Mouse (Mus musculus): ENCODE results near the gene Pitpnm2.

Gene Pitpnm2

DNA sequence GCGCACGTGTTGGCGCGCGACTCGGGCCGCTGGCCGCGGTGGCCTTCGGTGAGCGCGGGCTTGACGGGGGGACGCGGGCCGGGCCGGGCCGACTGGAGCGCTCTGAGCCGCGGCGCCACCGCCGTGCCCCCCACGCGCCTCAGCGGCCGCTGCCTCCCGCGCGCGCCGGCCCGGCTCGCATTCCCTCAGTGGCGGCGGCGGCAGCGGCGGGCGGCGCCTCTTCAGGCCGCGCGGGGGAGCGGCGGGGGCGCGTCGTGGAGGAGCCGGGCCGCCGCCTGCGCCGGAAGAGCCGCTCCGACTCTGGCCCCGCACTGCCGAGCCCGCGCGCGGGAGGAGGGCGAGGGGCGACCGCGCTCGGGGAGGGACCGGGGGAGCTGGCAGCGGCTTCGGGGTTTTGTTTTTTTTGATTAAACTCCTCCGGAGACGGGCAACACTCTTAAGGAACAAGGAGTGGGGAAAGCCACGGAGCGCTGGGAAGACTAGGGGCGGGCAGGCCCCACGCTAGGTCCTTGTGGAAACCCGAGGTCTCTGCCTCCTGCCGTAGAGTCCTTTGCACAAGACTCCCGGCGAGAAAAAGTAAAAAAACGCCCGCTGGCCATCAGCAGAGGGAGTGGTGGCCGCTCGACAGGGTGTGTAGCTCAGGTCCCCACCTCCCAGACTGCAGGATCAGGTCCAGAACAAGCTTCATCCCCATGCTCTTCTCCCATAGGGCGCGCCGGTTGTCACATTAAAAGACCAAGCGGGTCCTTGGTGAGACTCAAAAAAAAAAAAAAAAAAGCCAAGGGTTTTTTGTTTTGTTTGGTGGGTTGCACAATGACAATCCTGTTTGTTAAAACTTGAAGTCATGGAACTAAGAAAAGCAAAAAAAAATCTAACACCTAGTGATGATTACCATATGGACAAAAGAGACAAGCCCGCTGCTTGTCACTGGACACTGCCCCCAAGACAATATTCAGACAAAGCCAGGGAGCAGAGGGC is at the start of gene Pitpnm2:
Gene Pitpnm2, minus strand, starts transcription at position 147 of the 978 bp plus-strand sequence.
- peak; percentile 55 for DNase-seq (ENCODE audit: low spot score)

DNA sequence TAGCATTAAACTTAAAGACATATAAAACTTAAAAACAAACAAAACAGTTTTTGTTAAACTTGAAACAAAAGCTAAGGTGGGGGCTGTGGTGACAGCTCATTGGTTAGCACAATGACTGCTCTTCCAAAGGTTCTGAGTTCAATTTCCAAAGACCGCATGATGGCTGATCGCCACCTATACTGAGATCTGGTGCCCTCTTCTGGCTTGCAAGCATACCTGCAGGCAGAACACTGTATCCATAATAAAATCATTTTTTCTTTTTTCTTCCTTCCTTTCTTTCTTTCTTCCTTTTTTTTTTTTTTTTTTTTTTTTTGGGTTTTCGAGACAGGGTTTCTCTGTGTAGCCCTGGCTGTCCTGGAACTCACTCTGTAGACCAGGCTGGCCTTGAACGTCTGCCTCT is 49.7 kb upstream of the Pitpnm2 start:
- peak; percentile 8 for DNase-seq (ENCODE audit: low spot score)

DNA sequence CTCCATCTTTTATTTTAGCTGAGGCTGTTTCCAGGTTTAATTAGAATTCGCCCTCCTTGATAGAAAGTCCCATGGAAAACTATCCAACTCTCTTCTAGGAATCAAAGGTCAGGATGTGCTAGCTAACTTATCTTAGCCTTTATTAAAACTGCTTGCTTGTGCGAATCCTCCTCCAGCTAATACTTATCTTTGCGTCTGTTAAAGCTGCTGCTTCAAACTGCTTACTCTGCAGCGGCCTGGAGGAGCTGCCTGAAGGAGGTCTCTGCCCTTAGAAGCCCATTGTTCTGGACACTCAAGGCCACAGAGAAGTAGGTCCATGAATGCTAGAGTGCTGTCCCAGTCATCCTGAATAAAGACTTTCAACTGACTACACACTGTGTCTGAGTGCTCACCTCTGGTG is 46.9 kb upstream of the Pitpnm2 start:
- no peak for DNase-seq (ENCODE audit: low spot score)

DNA sequence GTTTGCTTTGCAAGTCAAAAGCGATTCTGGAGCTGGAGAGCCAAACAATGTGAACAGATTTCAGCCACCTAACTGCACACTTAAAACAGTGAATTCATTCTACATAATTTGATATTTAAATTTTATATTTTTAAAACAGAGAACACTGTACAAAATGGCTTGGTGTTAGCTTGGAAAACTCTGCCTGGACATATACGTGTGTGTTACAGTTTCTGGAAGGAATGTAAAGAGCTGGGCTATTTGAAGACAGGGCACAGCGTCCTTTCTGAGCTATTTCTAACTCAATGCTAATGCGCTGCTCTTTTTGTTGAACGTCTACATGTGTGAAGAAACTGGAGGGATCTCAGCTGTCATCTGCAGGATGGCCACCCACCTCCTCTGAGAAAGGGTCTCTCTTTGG is 44.4 kb upstream of the Pitpnm2 start:
- DNase-seq (ENCODE audit: low spot score): no peak

DNA sequence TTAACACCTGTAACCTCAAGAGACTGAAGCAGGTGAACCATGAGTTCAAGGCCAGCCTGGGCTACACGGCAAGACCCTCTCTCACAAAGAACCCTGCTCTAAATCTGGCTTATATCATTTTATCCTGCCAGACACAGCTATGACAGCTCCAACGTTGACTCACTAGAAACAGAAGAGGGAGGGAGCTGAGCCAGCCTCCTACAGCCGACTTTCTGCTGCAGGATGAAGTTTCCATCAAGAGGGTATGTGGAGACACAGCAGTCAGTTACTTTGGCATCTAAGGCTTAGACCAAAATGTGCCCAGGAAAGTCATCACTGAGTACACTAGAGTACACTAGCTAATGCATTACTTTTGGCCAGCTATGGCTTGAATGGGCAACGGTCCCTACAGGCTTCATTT is 40.7 kb upstream of the Pitpnm2 start:
- no peak for DNase-seq (ENCODE audit: low spot score)

- no peak for DNase-seq (ENCODE audit: low spot score)
These were observed 38.2 kb upstream of the Pitpnm2 start for GRCm38 (mm10) chr5:124287616-124288247.

- DNase-seq (ENCODE audit: low spot score): no peak
These were observed 34.8 kb upstream of the Pitpnm2 start for GRCm38 (mm10) chr5:124284330-124284729.

DNA sequence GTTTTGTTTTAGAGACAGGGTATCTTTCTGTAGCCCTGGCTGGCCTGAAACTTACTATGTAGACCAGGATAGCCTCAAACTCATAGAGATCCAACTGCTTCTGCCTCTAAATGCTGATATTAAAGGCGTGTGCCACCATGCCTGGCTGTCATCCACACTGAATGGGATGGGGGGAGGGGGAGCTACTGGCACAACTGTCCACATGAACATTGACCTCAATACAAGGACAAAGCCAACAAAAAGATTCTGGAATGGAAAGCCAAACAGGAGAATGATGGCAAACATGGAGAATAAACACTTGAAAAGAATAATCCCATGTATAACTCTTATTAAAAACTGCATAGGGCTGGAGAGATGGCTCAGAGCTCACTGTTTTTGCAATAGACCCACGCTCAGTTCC is 33.3 kb upstream of the Pitpnm2 start:
- DNase-seq (ENCODE audit: low spot score): no peak

DNA sequence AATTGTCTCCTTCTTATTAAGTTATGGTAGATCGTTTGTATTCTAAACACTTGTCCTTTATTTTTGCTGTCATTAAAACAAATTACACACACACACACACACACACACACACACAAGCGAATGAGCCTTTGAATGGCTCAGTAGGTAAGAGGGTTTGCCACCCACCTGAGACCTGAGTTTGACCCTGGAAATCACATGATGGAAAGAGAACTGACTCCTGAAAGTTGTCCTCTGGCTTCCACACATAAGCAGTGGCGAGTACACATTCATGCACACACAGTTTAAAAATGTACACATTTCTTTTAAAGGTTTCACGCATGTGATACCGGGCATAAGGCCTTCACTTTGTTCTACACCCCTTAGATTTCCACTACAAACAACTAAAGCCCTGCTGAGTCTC is 20.7 kb upstream of the Pitpnm2 start:
- DNase-seq (ENCODE audit: low spot score): no peak

- DNase-seq (ENCODE audit: low spot score): no peak
These were observed 20.1 kb upstream of the Pitpnm2 start for GRCm38 (mm10) chr5:124269661-124270060.

- no peak for DNase-seq (ENCODE audit: low spot score)
These were observed 18.1 kb upstream of the Pitpnm2 start for GRCm38 (mm10) chr5:124267652-124268051.

DNA sequence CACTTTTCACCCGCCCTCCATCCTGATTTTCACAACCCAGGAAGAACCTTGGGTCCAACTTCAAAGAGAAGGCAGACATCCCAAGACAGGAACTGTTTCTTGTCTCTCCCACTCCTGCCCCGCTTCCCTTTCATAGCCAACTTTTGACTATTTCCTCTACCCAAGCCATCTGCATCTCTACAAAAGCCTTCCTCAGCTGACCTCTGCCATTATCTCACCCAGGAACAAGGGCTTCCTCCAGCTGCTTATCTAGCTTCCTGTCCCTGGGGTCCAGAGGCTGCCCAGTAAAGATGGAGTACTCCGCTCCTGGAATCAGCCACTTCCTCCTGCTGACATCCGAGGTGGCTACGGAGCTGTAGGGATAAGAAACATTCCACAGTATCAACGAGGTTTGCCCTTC is 17.3 kb upstream of the Pitpnm2 start:
- DNase-seq (ENCODE audit: low spot score): no peak

GRCm38 (mm10) chr5:124263246-124263645 is 13.7 kb upstream of the Pitpnm2 start:
- DNase-seq (ENCODE audit: low spot score): no peak

DNA sequence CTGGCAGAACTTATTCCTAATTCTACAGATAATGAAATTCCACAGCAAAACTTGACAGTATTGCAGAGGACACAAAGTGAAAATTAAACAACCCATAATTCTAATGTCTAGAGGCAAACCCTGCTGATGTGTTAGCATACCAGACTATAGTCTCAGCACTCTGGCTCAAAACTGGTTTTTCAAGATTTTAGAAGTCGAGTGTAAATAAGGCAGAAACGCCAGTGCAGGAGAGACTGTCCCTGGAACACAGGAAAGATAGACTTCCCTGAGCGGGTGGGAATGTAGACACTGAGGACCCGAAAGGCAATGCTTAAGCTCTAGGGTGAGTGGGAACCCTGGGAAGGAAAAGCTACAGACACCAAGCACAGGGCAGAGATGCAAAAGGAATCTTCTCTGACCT is 12.5 kb upstream of the Pitpnm2 start:
- DNase-seq (ENCODE audit: low spot score): no peak

DNA sequence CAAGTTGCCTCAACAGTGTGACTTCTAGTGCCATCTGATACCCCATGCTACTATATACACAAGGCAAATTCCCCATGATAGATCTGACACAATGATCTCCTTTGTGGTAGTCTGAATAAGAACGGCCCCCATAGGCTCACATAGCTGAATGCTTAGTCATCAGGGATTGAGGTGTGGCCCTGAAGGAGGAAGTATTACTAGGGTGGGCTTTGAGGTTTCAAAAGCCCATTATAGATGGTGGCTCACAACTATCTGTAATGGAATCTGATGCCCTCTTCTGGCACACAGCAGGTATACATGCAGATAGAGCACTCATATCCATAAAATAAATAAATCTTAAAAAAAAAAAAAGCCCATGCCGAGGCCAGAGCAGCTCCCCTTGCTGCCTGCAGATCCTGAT is 9.6 kb upstream of the Pitpnm2 start:
- DNase-seq (ENCODE audit: low spot score): peak; percentile 20

DNA sequence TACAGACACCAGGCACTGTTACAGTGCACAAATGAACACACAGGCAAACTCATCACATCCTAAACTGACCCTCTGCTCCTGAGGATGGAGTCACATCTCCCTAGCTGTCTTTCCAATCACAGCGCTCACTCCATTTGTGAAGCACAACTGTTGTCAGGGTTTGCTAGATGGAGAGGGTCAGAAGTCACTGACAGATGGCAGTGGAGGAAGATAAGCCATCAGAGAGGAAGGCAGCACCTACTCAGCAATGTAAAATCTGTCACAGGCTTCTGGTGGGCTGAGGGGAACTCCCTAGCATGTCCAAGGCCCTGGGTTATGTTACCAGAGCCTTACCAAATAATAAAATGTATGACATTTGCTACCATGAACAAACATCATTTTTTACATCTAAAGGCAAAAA is 8.5 kb upstream of the Pitpnm2 start:
- DNase-seq (ENCODE audit: low spot score): no peak

GRCm38 (mm10) chr5:124255141-124255540 is 5.6 kb upstream of the Pitpnm2 start:
- no peak for DNase-seq (ENCODE audit: low spot score)

GRCm38 (mm10) chr5:124253555-124253954 is 4.0 kb upstream of the Pitpnm2 start:
- DNase-seq (ENCODE audit: low spot score): no peak

GRCm38 (mm10) chr5:124252580-124253320 is 3.2 kb upstream of the Pitpnm2 start:
- DNase-seq (ENCODE audit: low spot score): no peak

- no peak for DNase-seq (ENCODE audit: low spot score)
These were observed 1.5 kb upstream of the Pitpnm2 start for GRCm38 (mm10) chr5:124251070-124251469.

- peak; percentile 36 for DNase-seq (ENCODE audit: low spot score)
These were observed 531 bp downstream of the Pitpnm2 start for GRCm38 (mm10) chr5:124248845-124249613.
